9 mouse cellular contexts compared by ENCODE assay signal in the genomic region with DNA sequence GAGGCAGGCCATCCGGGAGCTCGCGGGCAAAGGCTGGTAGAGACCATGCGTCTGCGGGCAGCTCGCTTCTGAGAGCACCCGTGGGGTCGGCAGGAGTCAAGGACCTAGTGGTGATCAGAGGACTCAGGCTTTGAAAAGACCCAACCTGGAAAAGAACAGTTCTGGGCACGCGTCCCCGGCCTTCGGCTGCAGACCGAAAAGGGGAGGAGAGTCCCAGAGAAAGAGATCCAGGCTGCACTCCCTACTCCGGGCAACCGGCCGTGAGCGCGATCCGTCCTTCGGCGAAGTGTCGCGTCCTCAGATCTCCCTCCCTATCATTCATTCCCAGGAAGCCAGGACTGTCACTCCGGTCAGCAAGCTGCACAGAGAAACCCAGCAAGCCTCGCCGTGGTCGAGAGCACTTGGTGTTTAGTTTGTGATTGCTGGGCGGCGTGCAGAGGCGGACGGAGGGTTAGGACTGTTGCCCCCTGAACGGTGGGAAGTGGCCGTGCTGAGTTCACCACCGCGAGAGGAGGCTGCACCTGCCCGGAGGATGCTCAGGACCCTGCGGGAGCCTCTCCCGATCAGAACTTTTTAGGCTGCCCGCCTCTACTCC. TPM values are rescaled to one million over a fixed set of nuclear protein-coding genes. Genes with fewer than 3 reads are reported as not detected.
DNase-seq lines count a peak whose midpoint lies in the region; ATAC-seq lines count a peak whose summit lies in the region.
"Had no signal": no experiment of that assay in that cellular context is flagged by ENCODE, and none has a peak within 500 bp of the region (broad histone marks: within the 10 kb centered on the region; RNA-seq: fewer than 3 reads in every experiment).

No protein-coding gene starts in this region.

- ATAC-seq in kidney, embryonic 16.5 days (ENCODE audit: low FRiP score, low TSS enrichment) = peak; percentile 26
- ATAC-seq in hindbrain, embryonic 14.5 days (ENCODE audit: low FRiP score) = peak; percentile 28
- ATAC-seq in stomach, embryonic 16.5 days (ENCODE audit: insufficient read depth, low FRiP score) = peak; percentile 11; the same call in 1 of the 2 replicates

- H3K27ac ChIP-seq in kidney, embryonic 16.5 days (ENCODE audit: low read length) = no peak overlapping the region
- peak overlapping the region; percentile 83 for H3K27ac ChIP-seq in forebrain, embryonic 10.5 days
- peak overlapping the region; percentile 94 for H3K27ac ChIP-seq in hindbrain, embryonic 14.5 days
- no peak overlapping the region for H3K27ac ChIP-seq in stomach, embryonic 16.5 days (ENCODE audit: low read length)

- no peak for DNase-seq in kidney, adult 11 months
- DNase-seq in adrenal gland, postnatal 10 days = peak; percentile 68
- DNase-seq in forebrain, embryonic 10.5 days (ENCODE audit: extremely low spot score, low spot score) = peak; percentile 64
- peak; percentile 55 for DNase-seq in hindbrain, embryonic 14.5 days (ENCODE audit: low spot score)
- peak; percentile 41 for DNase-seq in mesoderm, embryonic 11.5 days (ENCODE audit: low read depth, low spot score)
- DNase-seq in thymus, adult 18-20 months = no peak

- H3K27me3 ChIP-seq in kidney, embryonic 16.5 days (ENCODE audit: insufficient read depth, low read length) = peaks cover 68% of the 10 kb centered on the region
- peaks cover 66% of the 10 kb centered on the region for H3K27me3 ChIP-seq in forebrain, embryonic 10.5 days (ENCODE audit: poor library complexity, severe bottlenecking)
- H3K27me3 ChIP-seq in hindbrain, embryonic 14.5 days (ENCODE audit: control insufficient read depth, insufficient read depth, low read length) = no peaks in the 10 kb centered on the region
- H3K27me3 ChIP-seq in stomach, embryonic 16.5 days (ENCODE audit: control insufficient read depth, insufficient read depth, low read length) = peaks cover 36% of the 10 kb centered on the region

- under 1% methylated on average over 38 of the region's 39 CpGs for WGBS in kidney, embryonic 16.5 days
- under 1% methylated on average over 39 of the region's 39 CpGs for WGBS in forebrain, embryonic 10.5 days
- WGBS in hindbrain, embryonic 14.5 days = under 1% methylated on average over 39 of the region's 39 CpGs
- WGBS in stomach, embryonic 16.5 days = under 1% methylated on average over 39 of the region's 39 CpGs

- H3K4me1 ChIP-seq in kidney, embryonic 16.5 days (ENCODE audit: insufficient read depth, low read length) = peaks cover 29% of the 10 kb centered on the region
- H3K4me1 ChIP-seq in forebrain, embryonic 10.5 days = peaks cover 35% of the 10 kb centered on the region
- peaks cover 27% of the 10 kb centered on the region for H3K4me1 ChIP-seq in hindbrain, embryonic 14.5 days (replicated peaks; ENCODE audit: control insufficient read depth, insufficient read depth, low read length)
- no peaks in the 10 kb centered on the region for H3K4me1 ChIP-seq in stomach, embryonic 16.5 days (ENCODE audit: control insufficient read depth, insufficient read depth, low read length)

- H3K4me2 ChIP-seq in kidney, embryonic 16.5 days (replicated peaks; ENCODE audit: low read depth, low read length) = peak overlapping the region; percentile 97
- H3K4me2 ChIP-seq in hindbrain, embryonic 14.5 days (replicated peaks) = peak overlapping the region; percentile 89
- H3K4me2 ChIP-seq in stomach, embryonic 16.5 days (ENCODE audit: low read depth, low read length) = peak overlapping the region; percentile 87

- H3K4me3 ChIP-seq in kidney, embryonic 16.5 days (ENCODE audit: low read length) = peak overlapping the region; percentile 56
- peak overlapping the region; percentile 73 for H3K4me3 ChIP-seq in forebrain, embryonic 10.5 days
- H3K4me3 ChIP-seq in hindbrain, embryonic 14.5 days (replicated peaks; ENCODE audit: low read length) = peak overlapping the region; percentile 79
- H3K4me3 ChIP-seq in stomach, embryonic 16.5 days (replicated peaks; ENCODE audit: low read length) = peak overlapping the region; percentile 61

- H3K9ac ChIP-seq in kidney, embryonic 16.5 days (replicated peaks; ENCODE audit: low read length) = peak overlapping the region; percentile 44
- H3K9ac ChIP-seq in hindbrain, embryonic 14.5 days = peak overlapping the region; percentile 90
- H3K9ac ChIP-seq in stomach, embryonic 16.5 days (ENCODE audit: low read length) = peak overlapping the region; percentile 63

- H3K9me3 ChIP-seq in kidney, embryonic 16.5 days (ENCODE audit: low read length) = no peaks in the 10 kb centered on the region
- H3K9me3 ChIP-seq in forebrain, embryonic 10.5 days = no peaks in the 10 kb centered on the region
- no peaks in the 10 kb centered on the region for H3K9me3 ChIP-seq in hindbrain, embryonic 14.5 days (ENCODE audit: control insufficient read depth, low read length)
- H3K9me3 ChIP-seq in stomach, embryonic 16.5 days (replicated peaks; ENCODE audit: control insufficient read depth, low read length) = no peaks in the 10 kb centered on the region

- no peaks in the 10 kb centered on the region for H3K36me3 ChIP-seq in kidney, embryonic 16.5 days (ENCODE audit: insufficient read depth, low read length)
- H3K36me3 ChIP-seq in forebrain, embryonic 10.5 days (replicated peaks) = no peaks in the 10 kb centered on the region
- H3K36me3 ChIP-seq in hindbrain, embryonic 14.5 days (replicated peaks; ENCODE audit: control insufficient read depth, insufficient read depth) = no peaks in the 10 kb centered on the region
- no peaks in the 10 kb centered on the region for H3K36me3 ChIP-seq in stomach, embryonic 16.5 days (ENCODE audit: control insufficient read depth, insufficient read depth, low read length)

RNA-seq across cellular contexts. Expression of a gene that starts 0.7 kb away (rescaled TPM):
- 0.07 and 0.08 TPM in 2 replicates for polyA plus RNA-seq in kidney, embryonic 16.5 days (2015; fragmentation: Nextera tagmentation; extraction: Ambion mirVana)
- total RNA-seq in adrenal gland, postnatal 10 days (2021) = 10 to 100 TPM; 11.3 to 18.5 TPM
- polyA plus RNA-seq in forebrain, embryonic 10.5 days (2016; fragmentation: Nextera tagmentation; extraction: Ambion mirVana) = 0.90 and 1.3 TPM in 2 replicates
- polyA plus RNA-seq in hindbrain, embryonic 14.5 days (2014; fragmentation: Nextera tagmentation; extraction: Ambion mirVana) = 40.8 and 43.8 TPM in 2 replicates
- polyA plus RNA-seq in stomach, embryonic 16.5 days (2015; fragmentation: Nextera tagmentation; extraction: Ambion mirVana) = 0.66 and 1.2 TPM in 2 replicates
- polyA plus RNA-seq: Patski had no signal

Comparison
In these comparisons a context has a peak if more than half of its experiments do, and no peak if none do; other contexts are left out.
1. H3K27ac ChIP-seq: peak in forebrain, embryonic 10.5 days (single experiment) and hindbrain, embryonic 14.5 days (single experiment); none in kidney, embryonic 16.5 days (single experiment) and stomach, embryonic 16.5 days (single experiment).
2. DNase-seq: peak in adrenal gland, postnatal 10 days (single experiment), forebrain, embryonic 10.5 days (single experiment), hindbrain, embryonic 14.5 days (single experiment) and mesoderm, embryonic 11.5 days (single experiment); none in kidney, adult 11 months (single experiment) and thymus, adult 18-20 months (0 of 2).
3. RNA of a gene that starts 0.7 kb away (polyA plus RNA-seq): 40.8 to 43.8 TPM in hindbrain, embryonic 14.5 days; 0.90 to 1.3 TPM in forebrain, embryonic 10.5 days, 0.66 to 1.2 TPM in stomach, embryonic 16.5 days and 0.07 to 0.08 TPM in kidney, embryonic 16.5 days; every median in the first group is over 10 times any median in the second.
4. Peak in every context shown above with its lines, with median percentiles within 50 percentile points of each other: ATAC-seq, H3K4me2 ChIP-seq, H3K4me3 ChIP-seq and H3K9ac ChIP-seq.